ENCODE assay signal across 10 mouse cellular contexts in genomic region chr12:109396614-109397013, GRCm38 (mm10).
"Had no signal": no experiment of that assay in that cellular context is flagged by ENCODE, and none has a peak within 500 bp of the region (broad histone marks: within the 10 kb centered on the region; RNA-seq: fewer than 3 reads in every experiment).

No protein-coding gene starts in this region.

- H3K9me3 ChIP-seq: liver, embryonic 13.5 days; midbrain, embryonic 13.5 days had no signal

- H3K4me3 ChIP-seq: liver, embryonic 13.5 days; midbrain, embryonic 13.5 days had no signal

- H3K36me3 ChIP-seq: liver, embryonic 13.5 days; midbrain, embryonic 13.5 days had no signal

- H3K9ac ChIP-seq: liver, embryonic 13.5 days; liver, postnatal 0 days; midbrain, embryonic 13.5 days had no signal

- H3K27ac ChIP-seq: liver, embryonic 13.5 days; midbrain, embryonic 13.5 days had no signal

- DNase-seq: kidney, adult 9 months; kidney, postnatal 14 days; liver; liver, embryonic 13.5 days; liver, postnatal 0 days; lung, postnatal 36 days; thymus, adult 2 months; thymus, postnatal 25 days had no signal

- H3K4me2 ChIP-seq: liver, embryonic 13.5 days; midbrain, embryonic 13.5 days had no signal

- ATAC-seq: liver, postnatal 0 days; lung, postnatal 0 days; midbrain, embryonic 13.5 days had no signal
